14 mouse cellular contexts compared by ENCODE assay signal in the genomic region with DNA sequence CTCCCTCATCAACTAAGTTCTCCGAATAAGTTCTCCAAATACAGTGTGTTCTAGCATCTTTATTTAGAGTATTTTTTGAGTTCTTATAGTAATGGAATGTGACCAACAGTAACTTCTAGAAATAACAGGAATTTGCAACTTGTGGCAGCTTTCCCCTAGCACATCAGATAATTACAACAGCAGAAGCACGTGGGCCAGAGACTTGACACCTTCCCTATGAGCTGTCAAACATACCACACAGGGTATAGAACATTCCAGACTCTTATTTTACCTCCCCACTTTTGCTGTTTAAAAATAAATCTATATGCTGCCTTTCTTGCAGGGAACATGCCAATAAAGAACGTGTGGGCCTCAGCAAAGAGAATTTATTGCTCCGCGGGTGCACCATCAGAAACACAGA.
"Had no signal": no experiment of that assay in that cellular context is flagged by ENCODE, and none has a peak within 500 bp of the region (broad histone marks: within the 10 kb centered on the region; RNA-seq: fewer than 3 reads in every experiment).

No protein-coding gene starts in this region.

- ATAC-seq: midbrain, embryonic 16.5 days had no signal

- DNase-seq: lung, adult 18-20 months; lung, embryonic 14.5 days; lung, postnatal 10 days; lung, postnatal 4 days; midbrain, embryonic 14.5 days; retina, postnatal 1 day; right cerebral cortex, adult 18-20 months; right cerebral cortex, postnatal 25 days; right cerebral cortex, postnatal 4 days; spleen, adult 18-20 months; thymus, adult 18-20 months; thymus, postnatal 14 days; thymus, postnatal 36 days had no signal
